Mouse (Mus musculus): ENCODE results near the gene Tent4a. TPM values are rescaled to one million over a fixed set of nuclear protein-coding genes. Genes with fewer than 3 reads are reported as not detected.
"Not testable (repeated sequence)": the region's sequence is repeated elsewhere in the genome, so short reads cannot be mapped to it uniquely, and the experiment has no call there.

Gene Tent4a
- 10 to 100 TPM; 17.2 to 17.6 TPM for total RNA-seq (2021)

- intact Hi-C loops (cut with DNase I), result loop anchor here (5.0 kb wide), 1 partner anchor 78 kb away; the partner anchor contains the start of gene Srd5a1
- DNase-seq, result no peak
These were observed at the start of gene Tent4a for GRCm38 (mm10) chr13:69534334-69534653. Tent4a (minus strand) TSS chr13:69534617.

- intact Hi-C loops (cut with DNase I), result no loop called here
- no peak for DNase-seq
These were observed 49.2 kb upstream of the Tent4a start for GRCm38 (mm10) chr13:69583591-69583990.

DNA sequence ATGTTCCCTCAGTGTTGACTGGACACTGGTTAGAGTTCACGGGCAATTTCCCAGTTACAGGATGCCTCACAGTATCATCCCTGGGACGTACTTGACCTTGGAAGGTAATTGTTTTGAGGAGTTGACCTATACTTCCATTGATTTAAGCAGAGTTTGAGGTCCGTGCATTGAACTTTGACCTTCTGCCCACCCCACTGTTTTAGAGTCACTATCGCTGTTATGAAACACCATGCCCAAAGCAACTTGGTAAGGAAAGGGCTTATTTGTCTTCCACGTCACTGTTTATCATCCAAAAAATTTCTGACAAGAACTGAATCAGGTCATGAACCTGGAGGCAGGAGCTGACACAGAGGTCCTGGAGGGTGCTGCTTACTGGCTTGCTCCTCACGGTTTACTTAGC lies 48.0 kb upstream of the Tent4a start:
- no peak for DNase-seq
- intact Hi-C loops (cut with DNase I), result no loop called here

DNA sequence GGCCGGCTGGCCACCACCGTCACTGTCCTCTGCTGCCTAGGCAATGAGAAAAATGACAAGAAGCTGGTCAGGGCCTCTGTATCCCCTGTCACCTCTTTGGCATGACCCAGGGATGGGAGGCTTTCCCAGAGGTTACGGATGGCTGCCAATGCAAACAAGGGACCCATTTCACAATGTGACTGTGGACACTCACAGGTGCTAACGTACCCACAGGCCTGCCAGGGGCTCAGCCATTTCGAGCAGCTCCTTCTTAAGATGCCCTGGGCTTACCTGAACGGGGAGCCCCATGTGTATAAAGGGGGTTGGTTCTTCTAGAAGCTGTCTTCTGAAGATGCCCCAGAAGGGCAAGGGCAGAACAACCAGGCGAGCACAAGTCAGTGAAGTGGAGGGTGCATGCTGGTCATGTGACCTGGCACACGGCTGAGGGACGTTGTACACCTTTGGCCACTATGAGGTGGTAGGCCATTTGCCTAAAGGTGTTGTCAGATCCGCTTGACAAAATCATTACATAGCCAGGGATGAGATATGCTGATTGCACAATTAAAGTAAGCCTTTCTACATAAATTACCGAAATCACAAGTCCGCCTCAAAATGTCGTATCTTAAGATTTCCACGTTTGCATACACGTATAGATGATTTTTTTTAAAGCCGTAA lies 42.9 kb upstream of the Tent4a start:
- intact Hi-C loops (cut with DNase I), result no loop called here
- DNase-seq, result no peak

DNA sequence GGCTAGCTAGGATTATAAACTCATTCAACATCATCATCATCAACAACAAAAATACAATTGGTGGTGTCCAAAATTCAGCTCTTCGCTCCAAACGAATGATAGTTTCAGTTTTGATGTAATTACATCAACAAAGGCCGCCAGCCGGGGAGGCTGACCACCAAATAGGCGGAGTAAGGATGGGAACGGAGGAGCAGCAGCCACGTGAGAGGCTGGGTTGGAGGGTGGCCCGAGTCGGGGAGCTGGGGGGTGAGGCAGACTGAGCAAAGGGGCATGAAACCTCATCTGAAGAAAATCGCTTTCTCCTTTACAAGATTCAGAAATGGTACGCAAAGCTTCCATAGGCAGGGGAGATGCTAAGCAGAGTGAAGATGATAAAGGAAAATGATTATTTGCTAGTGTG lies 42.3 kb upstream of the Tent4a start:
- peak in 1 of 2 experiments; percentile 20 for DNase-seq
- intact Hi-C loops (cut with DNase I), result no loop called here

DNA sequence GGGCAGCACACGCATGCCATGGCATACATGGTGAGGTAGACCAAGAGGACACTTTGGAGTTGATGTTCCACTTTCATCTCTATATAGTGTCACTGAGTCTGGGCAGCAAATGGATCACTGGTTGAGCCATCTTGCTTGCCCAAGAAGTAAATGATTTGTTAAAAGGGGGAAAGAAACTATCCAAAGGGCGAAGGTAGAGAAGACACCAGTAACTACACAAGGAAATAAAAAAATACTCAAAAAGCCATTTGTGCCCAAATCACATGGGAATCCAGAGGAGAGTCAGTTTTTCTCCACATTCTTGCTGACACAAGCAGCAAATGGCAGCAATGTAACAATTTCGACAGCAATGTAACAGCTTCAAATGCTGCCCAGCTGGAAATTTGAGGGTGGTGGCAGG lies 38.2 kb upstream of the Tent4a start:
- no peak for DNase-seq
- intact Hi-C loops (cut with DNase I), result no loop called here

GRCm38 (mm10) chr13:69569201-69569600 lies 34.8 kb upstream of the Tent4a start:
- intact Hi-C loops (cut with DNase I), result no loop called here
- DNase-seq, result peak; percentile 21 to 23

DNA sequence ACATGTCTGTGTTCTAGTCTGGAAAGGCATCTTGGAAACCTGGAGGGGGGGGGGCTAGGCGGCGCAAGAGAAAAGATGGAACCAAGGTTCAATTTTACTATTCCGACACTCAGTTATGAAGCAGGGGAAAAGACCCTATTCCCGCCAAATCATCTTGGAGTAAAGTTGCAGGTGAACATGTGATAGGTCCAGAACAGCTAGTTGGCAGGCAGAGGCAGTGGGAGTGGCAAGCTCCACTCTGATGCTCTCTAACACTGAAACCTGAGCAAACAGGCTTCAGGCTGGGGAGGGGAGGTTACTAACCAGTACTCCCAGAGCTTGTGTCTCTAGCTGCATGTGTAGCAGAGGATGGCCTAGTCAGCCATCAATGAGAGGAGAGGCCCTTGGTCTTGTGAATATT lies 31.0 kb upstream of the Tent4a start:
- intact Hi-C loops (cut with DNase I); DNase-seq: not testable (repeated sequence)

DNA sequence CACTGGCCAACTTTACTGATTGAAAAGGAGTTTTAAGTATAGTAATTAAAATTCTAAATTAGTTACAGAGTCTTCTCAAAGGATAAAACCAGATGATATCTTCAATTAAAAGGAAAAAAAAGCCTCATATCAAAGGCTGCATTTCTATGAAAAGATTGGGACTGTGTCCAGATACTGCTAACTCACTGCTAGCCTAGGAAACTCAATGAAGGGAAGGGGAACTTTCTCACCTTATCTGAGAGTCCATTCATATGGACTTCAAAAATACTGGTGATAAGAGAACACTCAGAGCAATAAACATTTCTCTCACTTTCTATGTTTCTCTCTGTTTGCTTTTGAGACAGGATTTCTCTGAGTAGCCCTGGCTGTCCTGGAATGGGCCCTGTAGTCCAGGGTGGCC lies 30.2 kb upstream of the Tent4a start:
- intact Hi-C loops (cut with DNase I), result no loop called here
- no peak for DNase-seq

GRCm38 (mm10) chr13:69563905-69564304 lies 29.5 kb upstream of the Tent4a start:
- intact Hi-C loops (cut with DNase I), result no loop called here
- no peak for DNase-seq

GRCm38 (mm10) chr13:69562654-69563574 lies 28.5 kb upstream of the Tent4a start:
- peak; percentile 75 to 80 for DNase-seq
- intact Hi-C loops (cut with DNase I), result no loop called here

GRCm38 (mm10) chr13:69562004-69562403 lies 27.6 kb upstream of the Tent4a start:
- DNase-seq, result no peak
- intact Hi-C loops (cut with DNase I), result no loop called here

- DNase-seq, result no peak
- intact Hi-C loops (cut with DNase I), result no loop called here
These were observed 25.0 kb upstream of the Tent4a start for GRCm38 (mm10) chr13:69559291-69559961.

GRCm38 (mm10) chr13:69558098-69558660 lies 23.8 kb upstream of the Tent4a start:
- DNase-seq, result peak; percentile 60 to 70
- intact Hi-C loops (cut with DNase I), result no loop called here

DNA sequence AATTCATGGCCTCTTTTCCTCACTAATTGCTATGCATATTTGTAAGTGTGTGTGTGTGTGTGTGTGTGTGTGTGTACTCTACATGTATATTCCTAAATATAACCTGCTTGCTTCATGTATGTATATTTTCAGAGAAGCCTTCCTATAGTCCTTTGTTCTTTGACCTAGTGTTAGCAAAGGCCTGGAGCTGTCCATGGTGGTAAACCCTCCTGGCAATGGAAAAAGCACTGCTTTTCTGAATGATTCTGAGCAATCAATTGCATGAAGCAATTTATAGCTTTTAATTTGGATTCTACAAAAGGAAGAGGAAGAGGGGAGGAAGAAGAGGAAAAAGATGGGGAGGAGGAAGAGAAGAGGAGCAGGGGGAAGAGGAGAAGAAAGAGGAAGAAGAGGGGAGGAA lies 22.3 kb upstream of the Tent4a start:
- intact Hi-C loops (cut with DNase I), result no loop called here
- no peak for DNase-seq

DNA sequence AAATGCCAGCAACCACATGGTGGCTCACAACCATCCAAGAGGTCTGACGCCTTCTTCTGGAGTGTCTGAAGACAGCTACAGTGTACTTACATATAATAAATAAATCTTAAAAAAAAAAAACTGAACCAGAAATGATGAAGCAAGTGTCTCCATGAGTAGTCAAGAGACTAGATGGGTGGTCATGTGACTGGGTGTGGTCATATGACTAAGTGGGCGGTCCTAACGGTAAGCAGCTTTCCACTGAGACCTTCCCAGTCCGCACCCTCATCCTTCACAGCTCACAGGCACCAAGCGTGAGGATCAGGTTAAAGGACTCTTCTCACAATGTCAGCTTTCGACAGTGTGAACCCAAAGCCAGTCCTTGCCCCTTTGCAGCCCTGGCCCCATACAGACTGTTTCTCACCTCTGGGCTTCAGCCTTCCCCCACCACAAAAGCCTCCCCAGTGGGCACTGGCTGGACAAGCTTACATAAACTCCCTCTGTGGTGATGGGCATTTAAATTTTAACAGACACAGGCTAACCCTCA lies 21.6 kb upstream of the Tent4a start:
- intact Hi-C loops (cut with DNase I), result no loop called here

GRCm38 (mm10) chr13:69555045-69555444 lies 20.6 kb upstream of the Tent4a start:
- DNase-seq, result no peak
- intact Hi-C loops (cut with DNase I), result no loop called here

More for the DNA sequence above, 21.6 kb upstream of the Tent4a start:
- no peak for DNase-seq

- no peak for DNase-seq
- intact Hi-C loops (cut with DNase I), result loop anchor here (5.0 kb wide), 1 partner anchor 58 kb away; the partner anchor contains the start of gene Srd5a1
These were observed 19.8 kb upstream of the Tent4a start for GRCm38 (mm10) chr13:69554255-69554654.

DNA sequence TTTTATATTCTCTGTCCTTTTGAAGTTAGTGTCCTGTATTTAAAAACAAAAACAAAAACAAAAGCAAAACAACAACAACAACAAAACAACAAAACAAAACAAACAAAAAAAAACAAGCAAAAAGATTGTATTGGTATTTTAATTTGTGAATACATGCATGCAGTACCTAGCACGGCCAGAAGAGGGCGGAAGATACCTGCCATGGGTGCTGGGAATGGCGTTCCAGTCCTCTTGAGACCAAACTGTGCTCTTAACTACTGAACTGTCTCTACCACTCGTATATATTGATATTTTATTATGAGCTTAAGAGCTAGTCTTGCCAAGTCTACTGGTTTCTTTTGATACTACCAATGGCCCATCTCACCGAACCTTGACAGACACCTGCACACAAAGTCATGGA lies 18.6 kb upstream of the Tent4a start:
- DNase-seq, result no peak
- intact Hi-C loops (cut with DNase I), result loop anchor here (1.0 to 5.0 kb wide), 2 partner anchors 59 to 102 kb away; partner anchors contain the start of gene Srd5a1

DNA sequence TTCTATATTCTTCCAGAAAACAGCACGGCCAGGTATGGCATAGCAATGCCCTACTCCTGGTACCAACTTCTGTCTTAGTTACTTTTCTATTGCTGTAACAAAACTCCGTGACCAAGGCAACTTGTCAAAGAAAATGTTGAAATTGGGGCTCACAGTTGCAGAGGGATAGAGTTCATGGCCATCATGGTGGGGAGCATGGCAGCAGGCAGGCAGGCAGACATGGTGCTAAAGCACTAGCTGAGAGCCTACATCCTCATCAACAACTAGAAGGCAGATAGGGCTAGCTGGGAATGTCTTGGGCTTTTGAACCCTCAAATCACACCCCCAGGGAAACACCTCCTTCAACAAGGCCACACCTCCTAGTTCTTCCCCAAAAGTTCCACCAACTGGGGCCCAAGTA lies 16.4 kb upstream of the Tent4a start:
- no peak for DNase-seq
- intact Hi-C loops (cut with DNase I), result loop anchor here (5.0 kb wide), 1 partner anchor 61 kb away; the partner anchor contains the start of gene Srd5a1

DNA sequence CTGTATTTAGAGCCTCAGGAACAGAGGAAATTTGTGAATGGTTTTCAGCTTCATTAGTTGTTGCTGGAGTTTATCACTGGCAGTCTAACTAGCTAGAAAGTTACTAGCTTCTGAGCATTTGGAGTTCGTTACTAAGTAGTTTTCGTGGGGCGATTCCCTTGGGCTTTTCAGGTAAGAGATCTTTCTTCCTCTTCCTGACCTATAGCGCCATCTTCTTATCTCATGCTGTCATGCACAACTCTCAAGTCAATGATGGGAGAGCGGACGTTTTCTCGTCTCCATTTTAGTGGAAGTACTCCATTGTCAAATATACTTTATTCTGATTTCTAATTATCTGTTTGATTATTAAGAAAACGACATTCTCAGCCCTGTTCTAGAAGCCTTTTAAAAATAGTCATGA lies 15.6 kb upstream of the Tent4a start:
- no peak for DNase-seq
- intact Hi-C loops (cut with DNase I), result loop anchor here (5.0 kb wide), 2 partner anchors 43 to 62 kb away; partner anchors contain the start of gene Srd5a1
